Mouse (Mus musculus): ENCODE data around the gene Fads3. TPM values are rescaled to one million over a fixed set of nuclear protein-coding genes. Genes with fewer than 3 reads are reported as not detected.

Gene Fads3
- polyA plus RNA-seq, 2 experiments = 10.6 to 40.8 TPM

DNA sequence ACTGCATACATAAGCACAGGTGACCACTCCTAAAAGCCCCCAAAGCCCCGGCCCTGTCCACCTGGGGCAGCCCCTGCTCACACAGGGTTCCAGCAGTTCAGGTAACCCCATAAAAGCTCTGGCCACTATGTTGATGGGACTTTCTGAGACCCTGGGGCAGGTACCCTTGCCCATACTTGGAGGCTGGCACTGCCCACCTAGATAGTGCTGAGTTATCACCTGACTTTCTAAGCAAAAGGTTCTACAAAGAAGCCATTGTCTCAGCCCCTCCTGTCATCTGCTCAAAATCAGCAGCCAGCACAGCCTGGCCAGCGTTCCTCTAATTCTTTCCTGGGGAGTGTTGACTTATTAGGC lies 43.3 kb upstream of the Fads3 start:
- H3K9ac ChIP-seq (ENCODE audit: low read depth, low read length, severe bottlenecking) = no peak overlapping the region
- H3K4me3 ChIP-seq (replicated peaks; ENCODE audit: low read length) = no peak overlapping the region
- WGBS = 73% methylated on average over 2 of the region's 2 CpGs
- H3K27ac ChIP-seq (replicated peaks; ENCODE audit: low read depth, low read length) = no peak overlapping the region
- DNase-seq (ENCODE audit: low spot score) (no peak), ATAC-seq (ENCODE audit: low FRiP score, low read depth) (no peak)
- H3K36me3 ChIP-seq (ENCODE audit: control insufficient read depth, insufficient read depth, low read length) = no peaks in the 10 kb centered on the region
- H3K27me3 ChIP-seq (ENCODE audit: control insufficient read depth, insufficient read depth, low read length) = no peaks in the 10 kb centered on the region
- no peak overlapping the region for H3K4me2 ChIP-seq (replicated peaks; ENCODE audit: low read depth, low read length, severe bottlenecking)
- H3K4me1 ChIP-seq (ENCODE audit: control insufficient read depth, insufficient read depth, low read length) = peaks cover 3% of the 10 kb centered on the region; the same call in 1 of the 2 replicates
- TF ChIP-seq POLR2A (IDR thresholded peaks at IDR 0.05; ENCODE audit: borderline replicate concordance, extremely low read depth, insufficient read depth, insufficient read length) = no peak
- no peaks in the 10 kb centered on the region for H3K9me3 ChIP-seq (ENCODE audit: control insufficient read depth, low read length)

DNA sequence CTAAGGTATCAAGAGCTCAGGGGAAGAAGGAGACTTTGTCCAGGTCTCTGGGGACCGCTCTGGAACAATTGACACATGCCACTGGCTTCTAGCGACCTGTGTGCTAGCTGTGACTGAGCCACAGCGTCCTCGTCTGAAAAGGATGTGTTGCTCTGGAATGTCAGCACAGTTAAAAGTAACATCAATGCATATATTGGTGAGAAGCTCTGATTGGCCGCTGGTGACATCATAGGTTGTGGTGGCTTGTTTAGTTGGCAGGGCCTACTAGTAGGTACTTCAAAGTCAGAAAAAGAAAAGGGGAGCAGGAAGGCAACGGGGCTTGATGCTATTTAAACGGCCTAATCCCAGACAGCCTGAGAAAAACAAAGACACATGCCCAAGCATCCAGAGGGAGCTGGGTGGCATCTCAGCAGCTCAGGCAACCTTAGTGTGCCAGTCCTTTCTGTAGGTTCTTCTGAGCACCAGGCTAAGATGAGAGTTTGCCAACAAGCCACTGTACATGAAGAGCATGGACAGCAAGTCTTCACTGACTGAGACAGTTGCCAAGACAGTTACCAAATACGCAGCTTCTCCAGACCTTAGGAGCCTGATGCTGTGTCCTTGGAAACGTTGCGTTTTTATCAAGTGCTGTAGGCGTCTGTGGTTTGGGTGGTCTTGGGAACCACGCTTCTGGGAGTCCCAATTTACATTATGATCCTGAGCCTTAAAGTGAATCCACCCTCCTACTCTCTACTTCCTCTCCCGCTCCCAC lies 42.5 kb upstream of the Fads3 start:
- Histone ChIP-seq H3K9ac (ENCODE audit: low read depth, low read length, severe bottlenecking) (no peak overlapping the region), H3K9me3 (ENCODE audit: control insufficient read depth, low read length) (no peaks in the 10 kb centered on the region), H3K27ac (replicated peaks; ENCODE audit: low read depth, low read length) (no peak overlapping the region), H3K27me3 (ENCODE audit: control insufficient read depth, insufficient read depth, low read length) (no peaks in the 10 kb centered on the region), H3K4me1 (ENCODE audit: control insufficient read depth, insufficient read depth, low read length) (no peaks in the 10 kb centered on the region), H3K4me2 (replicated peaks; ENCODE audit: low read depth, low read length, severe bottlenecking) (no peak overlapping the region), H3K36me3 (ENCODE audit: control insufficient read depth, insufficient read depth, low read length) (no peaks in the 10 kb centered on the region), H3K4me3 (replicated peaks; ENCODE audit: low read length) (no peak overlapping the region)
- WGBS = 58% methylated on average over 13 of the region's 13 CpGs
- ATAC-seq (ENCODE audit: low FRiP score, low read depth) (no peak), DNase-seq (ENCODE audit: low spot score) (no peak)
- TF ChIP-seq POLR2A (IDR thresholded peaks at IDR 0.05; ENCODE audit: borderline replicate concordance, extremely low read depth, insufficient read depth, insufficient read length) = no peak

DNA sequence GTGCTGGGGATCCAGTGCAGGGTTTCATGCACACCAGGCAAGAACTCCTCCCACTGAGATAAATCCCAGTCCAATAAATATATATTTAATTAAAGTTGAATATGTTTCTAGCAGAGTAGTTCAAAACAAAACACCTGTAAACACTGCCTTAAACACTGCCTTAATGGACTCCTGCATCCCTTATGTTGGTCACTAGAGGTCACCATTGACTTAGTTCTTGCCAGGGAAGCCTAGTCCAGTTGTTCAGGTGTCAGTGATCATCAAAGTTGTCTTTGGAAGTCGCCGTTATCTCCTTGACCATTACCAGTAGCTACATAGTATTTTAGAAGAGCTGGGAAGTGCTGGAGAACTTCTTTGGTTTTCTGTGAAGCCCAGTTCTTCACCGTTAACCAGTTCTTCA lies 41.0 kb upstream of the Fads3 start:
- WGBS = 22% methylated on average over 3 of the region's 3 CpGs
- H3K36me3 ChIP-seq (ENCODE audit: control insufficient read depth, insufficient read depth, low read length) = no peaks in the 10 kb centered on the region
- H3K9me3 ChIP-seq (ENCODE audit: control insufficient read depth, low read length) = no peaks in the 10 kb centered on the region
- no peak for TF ChIP-seq POLR2A (IDR thresholded peaks at IDR 0.05; ENCODE audit: borderline replicate concordance, extremely low read depth, insufficient read depth, insufficient read length)
- ATAC-seq (ENCODE audit: low FRiP score, low read depth) (no peak), DNase-seq (ENCODE audit: low spot score) (peak; percentile 64)
- H3K27ac ChIP-seq (replicated peaks; ENCODE audit: low read depth, low read length) = no peak overlapping the region
- H3K4me1 ChIP-seq (ENCODE audit: control insufficient read depth, insufficient read depth, low read length) = no peaks in the 10 kb centered on the region
- no peak overlapping the region for H3K4me2 ChIP-seq (replicated peaks; ENCODE audit: low read depth, low read length, severe bottlenecking)
- no peak overlapping the region for H3K4me3 ChIP-seq (replicated peaks; ENCODE audit: low read length)
- no peaks in the 10 kb centered on the region for H3K27me3 ChIP-seq (ENCODE audit: control insufficient read depth, insufficient read depth, low read length)
- no peak overlapping the region for H3K9ac ChIP-seq (ENCODE audit: low read depth, low read length, severe bottlenecking)

DNA sequence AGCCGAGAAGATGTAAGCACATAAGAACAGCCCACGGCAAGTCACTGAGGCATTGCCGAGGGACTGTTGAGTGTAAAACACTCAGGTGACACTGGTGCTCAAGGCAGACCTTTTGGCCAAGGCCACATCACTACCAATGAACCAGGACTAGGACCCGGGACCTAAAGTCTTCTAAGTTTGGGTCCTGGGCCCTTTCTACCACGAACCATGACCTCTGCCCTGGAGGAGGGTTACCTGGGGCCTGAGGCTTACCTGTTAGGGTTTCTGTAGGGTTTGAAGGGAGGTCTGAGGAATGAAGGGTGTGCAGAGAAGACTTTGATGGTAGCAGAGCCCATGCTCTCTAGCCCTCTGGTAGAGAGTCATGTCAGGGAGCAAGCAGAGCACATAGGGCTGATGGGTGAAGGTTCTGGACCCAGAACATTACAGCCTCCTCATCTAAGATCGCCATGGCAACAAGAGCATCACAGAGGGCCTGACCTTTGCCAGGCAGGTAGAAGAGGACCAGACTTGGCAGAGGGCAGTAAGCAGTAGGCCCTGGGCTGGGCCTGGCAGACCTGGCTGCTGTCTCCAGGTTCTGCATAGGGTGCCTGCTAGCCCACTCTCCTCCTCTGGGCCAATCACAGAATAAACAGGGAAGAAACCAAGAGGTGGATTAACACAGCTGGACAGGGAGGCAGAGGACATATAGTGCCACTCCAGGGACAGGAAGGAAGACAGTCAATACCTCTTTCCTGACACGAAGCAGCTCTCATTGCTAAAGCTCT lies 40.0 kb upstream of the Fads3 start, which contains the start of the genes Best1 and Rab3il1:
Best1 (minus strand) TSS at position 428 of the 764 bp plus-strand sequence.
Rab3il1 (plus strand) TSS at position 464 of the 764 bp plus-strand sequence.
- Histone ChIP-seq H3K9me3 (ENCODE audit: control insufficient read depth, low read length) (no peaks in the 10 kb centered on the region), H3K27ac (replicated peaks; ENCODE audit: low read depth, low read length) (no peak within 1 kb of the TSS), H3K27me3 (ENCODE audit: control insufficient read depth, insufficient read depth, low read length) (no peaks in the 10 kb centered on the region), H3K4me3 (replicated peaks; ENCODE audit: low read length) (no peak within 1 kb of the TSS), H3K9ac (ENCODE audit: low read depth, low read length, severe bottlenecking) (no peak within 1 kb of the TSS), H3K4me2 (replicated peaks; ENCODE audit: low read depth, low read length, severe bottlenecking) (no peak within 1 kb of the TSS), H3K4me1 (ENCODE audit: control insufficient read depth, insufficient read depth, low read length) (no peaks in the 10 kb centered on the region), H3K36me3 (ENCODE audit: control insufficient read depth, insufficient read depth, low read length) (no peaks in the 10 kb centered on the region)
- no peak for ATAC-seq (ENCODE audit: low FRiP score, low read depth)
- no peak for DNase-seq (ENCODE audit: low spot score)
- whole genome bisulfite sequencing = 69% methylated on average over 7 of the region's 7 CpGs
- TF ChIP-seq POLR2A (IDR thresholded peaks at IDR 0.05; ENCODE audit: borderline replicate concordance, extremely low read depth, insufficient read depth, insufficient read length) = no peak

DNA sequence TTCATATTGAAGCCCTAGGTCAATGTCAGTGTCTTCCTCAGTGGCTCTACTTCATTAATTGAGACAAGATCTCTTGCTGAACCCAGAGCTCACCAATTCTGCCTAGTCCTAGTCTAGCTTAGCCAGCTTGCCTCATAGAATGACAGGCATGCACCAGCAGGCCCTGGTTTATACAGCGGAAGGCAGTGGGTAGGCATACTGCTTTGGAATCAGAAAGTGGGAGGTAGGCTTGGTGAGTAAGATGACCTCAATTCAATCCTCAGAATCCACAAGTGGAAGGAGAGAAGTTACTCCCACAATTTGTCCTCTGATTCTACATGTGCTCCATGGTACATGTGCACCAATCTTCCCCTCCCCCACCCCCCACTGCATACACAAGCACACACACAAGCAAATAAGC lies 37.7 kb upstream of the Fads3 start:
- no peak overlapping the region for H3K27ac ChIP-seq (replicated peaks; ENCODE audit: low read depth, low read length)
- H3K27me3 ChIP-seq (ENCODE audit: control insufficient read depth, insufficient read depth, low read length) = no peaks in the 10 kb centered on the region
- no peak for ATAC-seq (ENCODE audit: low FRiP score, low read depth)
- no peak for DNase-seq (ENCODE audit: low spot score)
- no peak overlapping the region for H3K4me3 ChIP-seq (replicated peaks; ENCODE audit: low read length)
- no peaks in the 10 kb centered on the region for H3K4me1 ChIP-seq (ENCODE audit: control insufficient read depth, insufficient read depth, low read length)
- H3K4me2 ChIP-seq (replicated peaks; ENCODE audit: low read depth, low read length, severe bottlenecking) = no peak overlapping the region
- H3K9me3 ChIP-seq (ENCODE audit: control insufficient read depth, low read length) = no peaks in the 10 kb centered on the region
- WGBS = 92% methylated on average over 1 of the region's 1 CpGs
- no peaks in the 10 kb centered on the region for H3K36me3 ChIP-seq (ENCODE audit: control insufficient read depth, insufficient read depth, low read length)
- no peak for TF ChIP-seq POLR2A (IDR thresholded peaks at IDR 0.05; ENCODE audit: borderline replicate concordance, extremely low read depth, insufficient read depth, insufficient read length)
- no peak overlapping the region for H3K9ac ChIP-seq (ENCODE audit: low read depth, low read length, severe bottlenecking)
